Mouse (Mus musculus) B cell, adult 62 days (primary cell): ENCODE data around the gene Il6st. TPM values are rescaled to one million over a fixed set of nuclear protein-coding genes. Genes with fewer than 3 reads are reported as not detected.

Experiments used
- total RNA-seq: library from RNA; stranded (reverse); gene quantifications from 4 replicates; pipeline ENCODE4 v1.2.4, GENCODE M21; 2023

The Il6st gene
- 29.1 to 34.3 TPM (median 30.0 TPM) in 4 replicates for total RNA-seq

DNA sequence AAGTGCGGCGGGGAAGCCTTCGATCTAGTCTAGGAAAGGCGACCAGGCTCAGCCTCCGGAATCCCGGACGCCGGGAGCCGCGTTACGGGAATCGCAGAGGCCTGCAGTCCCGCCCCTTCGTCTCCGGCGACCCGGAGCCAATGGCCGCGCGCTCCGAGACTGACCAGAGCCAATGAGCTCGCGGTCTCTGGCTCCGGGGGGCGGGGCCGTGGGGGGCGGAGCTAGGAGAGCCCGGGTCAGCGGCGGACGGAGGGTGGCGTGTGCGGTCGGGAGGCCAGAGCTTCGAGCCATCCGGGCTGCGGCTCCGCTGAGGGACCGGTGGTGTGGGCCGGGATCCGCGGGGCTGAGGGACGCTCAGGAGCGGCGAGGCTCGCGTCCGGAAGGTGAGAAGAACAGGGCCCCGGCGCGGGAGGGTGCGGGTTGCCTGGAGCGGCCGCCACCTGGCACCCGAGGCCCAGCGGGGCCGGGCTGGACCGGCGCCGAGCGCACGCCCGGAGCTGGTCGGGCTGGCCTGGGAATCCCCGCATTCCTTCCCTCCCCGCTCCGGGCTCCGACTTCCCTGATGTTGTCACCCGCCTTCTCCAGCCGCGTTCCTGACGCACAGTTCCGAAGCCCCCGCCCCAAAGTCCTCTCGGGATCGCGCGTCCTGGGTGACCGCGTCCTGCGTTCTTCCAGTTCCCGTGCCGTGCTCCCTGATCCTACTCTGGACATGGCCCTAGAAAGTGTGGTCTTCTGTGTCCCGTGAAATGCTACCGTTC lies at the start of gene Il6st:
Gene Il6st, plus strand, starts transcription at position 203 of the 758 bp plus-strand sequence.

Other genes starting within 250 kb of the Il6st start
- 1.5 to 2.5 TPM (median 1.8 TPM) in 4 replicates for gene Ankrd55, start 175.6 kb upstream of the Il6st start, total RNA-seq
- gene Il31ra, start 130.3 kb downstream of the Il6st start, total RNA-seq = not detected in 4 replicates
- gene Ddx4, start 188.4 kb downstream of the Il6st start, total RNA-seq = 0.20 to 0.27 TPM (median 0.24 TPM) in 3 of 4 replicates, not detected in the other
- 66.5 to 79.4 TPM (median 72.3 TPM) in 4 replicates for gene Slc38a9, start 196.7 kb downstream of the Il6st start, total RNA-seq